Mouse (Mus musculus): ENCODE data around the gene Tas2r144.

Tas2r144 gene

GRCm38 (mm10) chr6:42215028-42215427, at the start of gene Tas2r144:
Tas2r144 (plus strand) TSS chr6:42215328.
- no peak for DNase-seq

GRCm38 (mm10) chr6:42182462-42182861, 32.7 kb upstream of the Tas2r144 start:
- peak; percentile 57 for DNase-seq

GRCm38 (mm10) chr6:42186230-42186629, 28.9 kb upstream of the Tas2r144 start:
- DNase-seq: no peak

GRCm38 (mm10) chr6:42197710-42198109, 17.4 kb upstream of the Tas2r144 start:
- DNase-seq: peak; percentile 58

GRCm38 (mm10) chr6:42199498-42199897, 15.6 kb upstream of the Tas2r144 start:
- DNase-seq: no peak

GRCm38 (mm10) chr6:42222286-42222685, 7.2 kb downstream of the Tas2r144 start:
- no peak for DNase-seq

GRCm38 (mm10) chr6:42225046-42225445, 9.9 kb downstream of the Tas2r144 start:
- DNase-seq: no peak

GRCm38 (mm10) chr6:42227240-42228101, 12.3 kb downstream of the Tas2r144 start:
- peak; percentile 45 for DNase-seq

GRCm38 (mm10) chr6:42229610-42230009, 14.5 kb downstream of the Tas2r144 start:
- DNase-seq: no peak

GRCm38 (mm10) chr6:42231191-42231590, 16.1 kb downstream of the Tas2r144 start:
- peak; percentile 60 for DNase-seq

- DNase-seq: peak; percentile 72
These were observed 22.2 kb downstream of the Tas2r144 start for GRCm38 (mm10) chr6:42237276-42237805.

GRCm38 (mm10) chr6:42241311-42242045, 26.4 kb downstream of the Tas2r144 start:
- DNase-seq: peak; percentile 30

GRCm38 (mm10) chr6:42245711-42246353, 30.7 kb downstream of the Tas2r144 start, which contains the start of gene Gstk1:
Gstk1 (plus strand) TSS chr6:42245935.
- DNase-seq: peak; percentile 80

- no peak for DNase-seq
These were observed 32.0 kb downstream of the Tas2r144 start for GRCm38 (mm10) chr6:42247173-42247572.

GRCm38 (mm10) chr6:42247981-42248380, 32.9 kb downstream of the Tas2r144 start:
- DNase-seq: no peak

GRCm38 (mm10) chr6:42251791-42252190, 36.7 kb downstream of the Tas2r144 start:
- DNase-seq: no peak

- no peak for DNase-seq
These were observed 38.0 kb downstream of the Tas2r144 start for GRCm38 (mm10) chr6:42253103-42253502.

- DNase-seq: peak; percentile 67
These were observed 42.3 kb downstream of the Tas2r144 start for GRCm38 (mm10) chr6:42257303-42257863.

- DNase-seq: no peak
These were observed 45.3 kb downstream of the Tas2r144 start for GRCm38 (mm10) chr6:42260430-42260829.

- no peak for DNase-seq
These were observed 46.5 kb downstream of the Tas2r144 start, which contains the start of gene Tmem139 for GRCm38 (mm10) chr6:42261524-42262170. Tmem139 (plus strand) TSS chr6:42261970.

GRCm38 (mm10) chr6:42264626-42265312, 49.6 kb downstream of the Tas2r144 start, which contains the start of gene Casp2:
Casp2 (plus strand) TSS chr6:42264985.
- peak; percentile 99 for DNase-seq

Data from right cerebral cortex, adult 18-20 months (tissue).